Mouse (Mus musculus) CH12.LX (cell line): ENCODE data around the gene Myo10.

Experiments
- CTCF ChIP-seq, 2 experiments: IDR thresholded peaks in 1 of 2; conservative IDR thresholded peaks in 1 of 2; 2 replicates each; pipeline ENCODE4 v1.5.1; 2011 to 2012; ENCODE audit warnings: low read depth in 2 of 2, low read length in 2 of 2, improper control_type of control experiment in 1 of 2, inconsistent platforms in 1 of 2, mild to moderate bottlenecking in 1 of 2, moderate library complexity in 1 of 2
- EP300 ChIP-seq: IDR thresholded peaks from 2 replicates; pipeline ENCODE4 v1.6.1; 2011; ENCODE audit warnings: low read length, improper control_type of control experiment
- MAFK ChIP-seq: IDR thresholded peaks from 2 replicates; pipeline ENCODE4 v1.6.1; 2011; ENCODE audit warnings: low read length, improper control_type of control experiment; ENCODE audit not compliant: insufficient replicate concordance
- MAX ChIP-seq: IDR thresholded peaks from 2 replicates; pipeline ENCODE4 v1.6.1; 2011; ENCODE audit warnings: low read length, improper control_type of control experiment
- ZC3H11A ChIP-seq: IDR thresholded peaks from 2 replicates; pipeline ENCODE4 v1.6.1; 2012; ENCODE audit warnings: low read depth, mild to moderate bottlenecking, inconsistent platforms, low read length, improper control_type of control experiment
- ZNF384 ChIP-seq: IDR thresholded peaks from 2 replicates; pipeline ENCODE4 v1.6.1; 2012; ENCODE audit warnings: low read depth, low read length, improper control_type of control experiment, inconsistent platforms

GRCm38 (mm10) chr15:25642214-25643058 is 20.1 kb downstream of the Myo10 start:
- no peak for TF ChIP-seq ZNF384
- TF ChIP-seq MAX: no peak
- TF ChIP-seq MAFK: no peak
- no peak for TF ChIP-seq CTCF (conservative IDR thresholded peaks at IDR 0.05 in 1 of 2, IDR thresholded peaks at IDR 0.05 in 1 of 2; ENCODE audit: low read depth in 2 of 2, low read length in 2 of 2)
- TF ChIP-seq EP300: no peak
- TF ChIP-seq ZC3H11A: no peak
